Mouse (Mus musculus): ENCODE measurements around the gene Il10rb. TPM values are rescaled to one million over a fixed set of nuclear protein-coding genes. Genes with fewer than 3 reads are reported as not detected.

Il10rb gene
- 7.0 TPM in 2 replicates for polyA plus RNA-seq (2016; fragmentation: Nextera tagmentation; extraction: Ambion mirVana)

DNA sequence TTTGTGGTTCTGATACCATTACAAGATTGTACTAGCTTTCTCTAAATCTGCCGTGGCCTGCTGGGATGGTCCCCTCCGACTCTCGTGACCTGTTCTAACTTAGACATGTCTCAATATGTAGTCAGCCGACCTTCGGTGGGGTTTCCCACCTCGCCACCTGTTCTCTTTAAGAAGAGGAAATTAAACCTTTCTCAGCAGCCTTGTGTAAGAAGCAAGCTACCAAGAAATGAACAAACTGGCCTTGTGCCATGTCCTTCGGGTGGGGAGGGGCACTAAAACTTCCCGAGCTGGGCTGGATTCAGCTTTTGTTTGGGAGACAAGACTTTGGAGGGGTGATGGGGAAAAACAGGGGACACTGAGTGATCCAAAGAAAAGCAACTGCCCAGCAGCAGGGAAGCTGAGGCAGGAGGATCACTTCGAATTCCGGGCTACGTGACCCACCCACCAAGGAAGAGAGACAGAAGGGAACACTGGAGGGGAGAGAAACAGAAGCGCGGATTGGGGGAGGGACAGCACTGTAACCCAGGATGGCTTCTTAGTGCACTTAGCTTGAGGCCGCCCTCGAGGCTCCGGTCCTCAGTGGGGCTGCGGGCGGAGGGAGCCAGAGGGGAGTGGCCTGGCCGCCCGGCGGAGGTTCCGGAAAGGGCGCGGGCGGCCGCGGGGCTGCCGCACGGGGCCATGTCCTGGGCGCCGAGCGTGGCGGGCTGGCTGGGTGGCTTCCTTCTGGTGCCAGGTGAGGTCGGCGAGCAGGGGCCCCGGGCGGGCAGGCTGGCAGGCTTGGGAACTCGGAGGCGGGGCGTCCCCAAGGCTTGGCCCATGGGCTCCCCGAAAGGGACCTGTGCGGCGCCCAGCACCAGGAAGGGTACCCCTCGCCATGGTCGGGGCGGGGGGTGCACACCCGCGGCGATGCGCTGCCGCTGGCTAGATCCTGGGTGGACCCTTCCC lies at the start of gene Il10rb:
Gene Il10rb, plus strand, starts transcription at position 525 of the 945 bp plus-strand sequence.
- DNase-seq (ENCODE audit: low spot score), result peak; percentile 72
- H3K36me3 ChIP-seq, result peaks cover 27% of the 10 kb centered on the region
- no peaks in the 10 kb centered on the region for H3K27me3 ChIP-seq (ENCODE audit: low read depth, poor library complexity, severe bottlenecking)
- H3K9me3 ChIP-seq (replicated peaks), result no peaks in the 10 kb centered on the region
- H3K4me3 ChIP-seq, result peak within 1 kb of the TSS; percentile 79
- H3K4me1 ChIP-seq, result peaks cover 26% of the 10 kb centered on the region
- peak within 1 kb of the TSS; percentile 85 for H3K27ac ChIP-seq
- WGBS, result 7% methylated on average over 51 of the region's 51 CpGs

DNA sequence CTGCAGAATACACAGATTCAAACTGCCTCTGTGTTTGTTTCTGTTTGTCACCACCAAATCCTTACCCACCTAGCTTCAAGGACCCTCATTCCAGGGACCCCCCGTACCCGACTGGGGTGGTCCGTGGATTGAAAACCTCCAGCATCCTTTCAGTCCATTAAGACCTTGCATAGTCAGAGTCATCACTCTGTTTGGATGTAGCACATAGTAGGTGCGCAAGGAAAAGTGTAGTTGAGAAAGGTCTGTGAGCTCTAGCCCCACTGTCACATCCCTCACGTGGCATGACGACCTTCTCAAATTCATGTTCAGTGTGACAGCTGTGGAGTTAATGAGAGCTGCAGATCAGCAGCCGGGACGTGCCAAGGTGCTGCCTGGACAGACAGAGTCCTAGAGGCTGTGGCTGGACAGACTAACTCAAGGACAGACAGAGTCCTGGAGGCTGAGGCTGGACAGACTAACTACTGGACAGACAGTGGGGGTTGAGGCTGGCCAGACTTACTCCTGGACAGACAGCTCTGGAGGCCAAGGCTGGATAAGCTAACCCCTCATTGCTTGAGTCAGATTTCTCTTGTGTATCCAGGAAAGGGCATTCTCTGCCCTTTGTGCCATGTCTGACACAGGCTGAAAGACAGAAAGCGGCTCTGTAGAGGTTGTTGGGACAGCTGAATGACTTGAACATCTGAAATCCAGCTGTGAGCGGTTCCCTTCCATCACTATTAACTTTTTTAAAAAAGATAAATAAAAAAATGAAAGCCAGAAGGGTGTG lies 49.0 kb upstream of the Il10rb start:
- WGBS, result 82% methylated on average over 10 of the region's 10 CpGs
- Histone ChIP-seq H3K36me3 (no peaks in the 10 kb centered on the region), H3K9me3 (replicated peaks) (no peaks in the 10 kb centered on the region), H3K27me3 (ENCODE audit: low read depth, poor library complexity, severe bottlenecking) (peaks cover 14% of the 10 kb centered on the region), H3K27ac (no peak overlapping the region), H3K4me1 (peaks cover 1% of the 10 kb centered on the region), H3K4me3 (no peak overlapping the region)
- DNase-seq (ENCODE audit: low spot score), result no peak

DNA sequence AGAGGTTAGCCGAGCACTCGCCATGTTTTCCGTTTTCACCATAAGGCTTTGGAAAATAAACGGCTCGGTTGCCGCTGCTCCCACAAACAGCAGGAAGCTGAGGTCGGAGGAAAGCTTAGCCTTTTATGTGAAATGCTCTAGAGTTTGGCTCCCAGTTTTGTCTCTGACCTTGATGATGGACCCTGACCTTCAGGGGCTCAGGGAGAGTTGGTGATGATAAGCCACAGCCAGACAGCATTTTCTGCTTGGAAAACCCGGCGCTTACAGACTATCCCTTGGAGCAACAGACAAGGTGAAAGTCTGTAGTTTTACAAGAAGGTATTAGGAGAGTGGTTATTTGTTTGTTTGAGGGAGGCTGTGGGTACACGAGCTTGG lies 48.5 kb upstream of the Il10rb start:
- Histone ChIP-seq H3K27me3 (ENCODE audit: low read depth, poor library complexity, severe bottlenecking) (peaks cover 13% of the 10 kb centered on the region), H3K4me3 (no peak overlapping the region), H3K36me3 (no peaks in the 10 kb centered on the region), H3K4me1 (peaks cover 5% of the 10 kb centered on the region), H3K27ac (no peak overlapping the region), H3K9me3 (replicated peaks) (no peaks in the 10 kb centered on the region)
- 63% methylated on average over 10 of the region's 10 CpGs for WGBS
- DNase-seq (ENCODE audit: low spot score), result no peak

DNA sequence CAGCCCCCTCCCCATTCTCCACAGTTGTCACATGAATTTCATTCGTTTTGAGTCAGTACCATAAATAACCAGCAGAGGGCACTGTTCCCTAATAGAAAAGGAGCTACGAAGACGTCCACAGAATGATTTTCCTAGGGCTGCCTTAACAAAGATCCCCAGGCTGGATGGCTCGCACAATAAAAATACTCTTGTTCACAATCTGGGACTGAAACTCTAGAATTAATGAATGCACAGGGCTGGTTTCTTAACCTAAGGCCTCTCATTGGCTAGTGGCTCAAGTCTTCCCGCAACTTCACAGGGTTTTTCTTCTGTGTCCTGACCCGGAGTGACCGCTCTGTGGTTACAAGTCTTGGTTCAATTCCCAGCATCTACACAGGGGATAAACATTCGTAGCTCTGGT lies 47.4 kb upstream of the Il10rb start:
- Histone ChIP-seq H3K4me3 (no peak overlapping the region), H3K27me3 (ENCODE audit: low read depth, poor library complexity, severe bottlenecking) (peaks cover 3% of the 10 kb centered on the region; the same call in 1 of the 2 replicates), H3K27ac (no peak overlapping the region), H3K9me3 (replicated peaks) (no peaks in the 10 kb centered on the region), H3K4me1 (peaks cover 5% of the 10 kb centered on the region), H3K36me3 (no peaks in the 10 kb centered on the region)
- 44% methylated on average over 8 of the region's 8 CpGs for WGBS
- peak; percentile 31 for DNase-seq (ENCODE audit: low spot score)

DNA sequence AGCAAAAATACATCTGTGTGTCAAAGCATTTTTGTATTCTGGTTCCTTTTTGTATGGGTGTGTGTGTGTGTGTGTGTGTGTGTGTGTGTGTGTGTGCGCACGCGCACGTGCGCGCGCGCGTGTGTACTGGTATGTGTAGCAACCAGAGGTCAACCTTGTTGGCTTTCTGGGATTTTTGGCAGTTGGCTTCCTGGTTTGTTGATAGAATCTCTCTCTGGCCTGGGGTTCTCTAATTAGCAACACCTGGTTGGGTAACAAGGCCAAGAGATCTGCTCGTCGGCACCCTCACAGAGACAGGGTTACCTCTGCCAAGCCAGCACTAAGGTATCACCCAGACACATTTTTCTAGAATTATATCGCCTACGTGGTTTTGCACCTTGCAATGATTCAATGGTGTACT lies 46.4 kb upstream of the Il10rb start:
- no peak overlapping the region for H3K27ac ChIP-seq
- H3K4me1 ChIP-seq, result peaks cover 5% of the 10 kb centered on the region
- no peaks in the 10 kb centered on the region for H3K36me3 ChIP-seq
- no peak for DNase-seq (ENCODE audit: low spot score)
- no peak overlapping the region for H3K4me3 ChIP-seq
- 92% methylated on average over 13 of the region's 13 CpGs for WGBS
- no peaks in the 10 kb centered on the region for H3K9me3 ChIP-seq (replicated peaks)
- no peaks in the 10 kb centered on the region for H3K27me3 ChIP-seq (ENCODE audit: low read depth, poor library complexity, severe bottlenecking)

DNA sequence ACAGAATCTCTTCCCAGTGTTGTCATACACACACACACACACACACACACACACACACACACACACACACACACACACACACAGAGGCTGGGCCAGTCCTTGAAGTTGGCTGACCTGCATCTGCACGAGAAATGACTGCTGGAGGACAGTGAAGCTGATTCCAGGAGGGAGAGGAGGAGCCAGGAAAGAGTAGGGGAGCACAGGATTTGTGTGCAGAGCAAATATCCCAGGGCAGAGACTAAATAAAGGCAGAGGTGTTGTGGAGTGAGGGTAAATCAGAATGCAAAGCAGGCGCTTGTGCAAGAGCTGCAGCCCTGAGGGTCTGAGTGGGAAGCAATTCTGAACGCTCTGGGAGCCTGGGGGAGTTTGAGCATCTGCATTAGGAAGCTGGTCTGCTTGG lies 45.8 kb upstream of the Il10rb start:
- Histone ChIP-seq H3K4me1 (peaks cover 5% of the 10 kb centered on the region), H3K27me3 (ENCODE audit: low read depth, poor library complexity, severe bottlenecking) (no peaks in the 10 kb centered on the region), H3K4me3 (no peak overlapping the region), H3K36me3 (no peaks in the 10 kb centered on the region), H3K9me3 (replicated peaks) (no peaks in the 10 kb centered on the region), H3K27ac (no peak overlapping the region)
- DNase-seq (ENCODE audit: low spot score), result no peak
- 79% methylated on average over 3 of the region's 3 CpGs for WGBS

DNA sequence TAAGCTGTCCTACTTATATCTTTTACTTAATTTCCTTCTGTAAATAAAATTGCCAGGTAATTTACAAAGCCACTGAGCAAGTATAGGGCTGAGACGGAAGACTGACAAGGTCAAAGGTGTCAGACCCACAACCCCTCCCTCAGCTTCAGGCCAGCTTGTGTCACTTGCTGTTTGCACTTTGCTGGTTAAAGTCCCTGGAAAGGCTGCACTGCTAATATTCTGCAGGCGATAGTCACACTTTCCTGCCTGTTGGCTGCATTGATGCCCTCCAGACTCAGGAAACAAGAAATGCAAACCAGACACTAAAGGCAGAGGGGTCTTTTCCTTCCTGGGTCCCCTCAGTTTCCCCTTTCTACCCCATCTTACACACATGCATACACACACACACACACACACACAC lies 44.0 kb upstream of the Il10rb start:
- H3K4me3 ChIP-seq, result no peak overlapping the region

DNA sequence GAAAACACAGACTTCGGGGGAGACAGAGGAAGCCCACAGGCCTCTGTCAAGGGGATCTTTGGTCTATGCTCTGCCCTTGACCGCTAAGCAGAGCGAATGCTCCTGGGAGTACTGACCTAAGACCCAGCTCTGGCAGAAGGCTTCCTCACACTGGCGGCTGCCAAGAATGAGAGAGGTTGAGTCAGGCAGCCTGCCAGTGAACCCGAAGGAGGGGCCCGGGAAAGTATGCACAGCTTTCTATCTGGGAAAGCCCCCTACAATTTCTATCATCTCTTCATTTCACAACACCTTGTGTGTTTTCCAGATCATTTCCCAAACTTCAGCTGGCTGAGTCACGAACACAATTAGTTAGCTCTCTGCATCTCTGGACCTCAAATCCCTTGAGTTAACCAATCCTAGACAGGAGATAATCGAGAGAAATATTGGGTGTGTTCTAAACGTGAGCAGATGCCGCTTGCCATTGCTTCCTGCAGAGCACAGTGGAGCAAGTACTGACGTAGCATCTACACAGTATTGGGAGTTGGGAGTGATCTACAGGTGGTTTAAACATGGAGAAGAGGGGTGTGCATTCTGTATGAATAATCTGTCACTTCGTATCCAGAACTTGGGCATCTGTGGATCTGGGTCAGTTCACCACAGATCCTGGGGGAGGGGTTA lies 43.2 kb upstream of the Il10rb start:
- H3K27ac ChIP-seq, result no peak overlapping the region
- no peak overlapping the region for H3K4me3 ChIP-seq
- 74% methylated on average over 12 of the region's 12 CpGs for WGBS
- H3K9me3 ChIP-seq (replicated peaks), result no peaks in the 10 kb centered on the region
- H3K4me1 ChIP-seq, result peaks cover 5% of the 10 kb centered on the region
- H3K27me3 ChIP-seq (ENCODE audit: low read depth, poor library complexity, severe bottlenecking), result no peaks in the 10 kb centered on the region
- no peak for DNase-seq (ENCODE audit: low spot score)
- no peaks in the 10 kb centered on the region for H3K36me3 ChIP-seq

More for the DNA sequence above, 44.0 kb upstream of the Il10rb start:
- Histone ChIP-seq H3K27ac (no peak overlapping the region), H3K36me3 (no peaks in the 10 kb centered on the region), H3K27me3 (ENCODE audit: low read depth, poor library complexity, severe bottlenecking) (no peaks in the 10 kb centered on the region), H3K9me3 (replicated peaks) (no peaks in the 10 kb centered on the region), H3K4me1 (peaks cover 5% of the 10 kb centered on the region)
- WGBS, result 44% methylated on average over 2 of the region's 2 CpGs
- no peak for DNase-seq (ENCODE audit: low spot score)

DNA sequence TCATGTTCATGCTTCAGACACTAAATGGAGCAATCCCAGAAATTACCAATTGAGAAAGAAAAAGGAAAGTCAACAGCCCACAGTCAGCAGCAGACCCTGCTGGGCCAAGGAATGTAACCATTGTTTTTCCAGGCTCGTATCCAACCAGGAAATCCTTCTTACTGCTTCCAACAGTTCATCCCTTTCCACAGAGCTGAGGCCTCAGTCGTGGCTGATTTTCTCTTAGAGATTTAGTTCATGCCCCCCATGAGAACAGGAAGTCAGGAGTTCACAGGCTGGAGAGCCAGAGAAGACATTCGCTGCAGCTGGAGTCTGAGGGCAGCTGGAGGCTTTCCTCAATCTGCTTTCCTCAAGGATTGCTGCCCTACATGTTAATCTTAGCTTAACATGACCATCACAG lies 42.5 kb upstream of the Il10rb start:
- H3K27ac ChIP-seq, result no peak overlapping the region
- no peaks in the 10 kb centered on the region for H3K9me3 ChIP-seq (replicated peaks)
- DNase-seq (ENCODE audit: low spot score), result no peak
- H3K36me3 ChIP-seq, result no peaks in the 10 kb centered on the region
- peaks cover 5% of the 10 kb centered on the region for H3K4me1 ChIP-seq
- no peaks in the 10 kb centered on the region for H3K27me3 ChIP-seq (ENCODE audit: low read depth, poor library complexity, severe bottlenecking)
- 59% methylated on average over 3 of the region's 3 CpGs for WGBS
- H3K4me3 ChIP-seq, result no peak overlapping the region

DNA sequence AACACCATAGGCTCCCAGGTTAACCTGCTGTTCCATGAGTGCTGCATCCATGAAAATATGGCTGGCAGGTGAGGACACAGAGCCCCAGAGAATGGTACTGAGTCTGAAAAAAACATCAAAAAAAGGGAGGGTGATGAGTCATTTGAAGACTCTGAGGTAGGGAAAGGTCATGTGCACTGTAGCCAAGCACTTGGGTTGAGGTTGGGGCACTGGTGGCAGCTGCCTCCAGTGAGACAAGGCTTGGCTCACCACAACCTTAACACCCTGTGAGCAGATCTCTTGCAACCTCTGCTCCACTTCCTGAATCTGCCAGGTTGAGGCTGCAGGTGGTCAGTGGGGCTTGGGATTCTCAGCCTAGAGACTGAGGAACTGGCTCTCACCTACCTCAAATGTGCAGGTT lies 39.4 kb upstream of the Il10rb start:
- no peaks in the 10 kb centered on the region for H3K27me3 ChIP-seq (ENCODE audit: low read depth, poor library complexity, severe bottlenecking)
- no peak for DNase-seq (ENCODE audit: low spot score)
- no peak overlapping the region for H3K27ac ChIP-seq
- no peak overlapping the region for H3K4me3 ChIP-seq
- no peaks in the 10 kb centered on the region for H3K9me3 ChIP-seq (replicated peaks)
- H3K4me1 ChIP-seq, result peaks cover 5% of the 10 kb centered on the region
- H3K36me3 ChIP-seq, result no peaks in the 10 kb centered on the region

DNA sequence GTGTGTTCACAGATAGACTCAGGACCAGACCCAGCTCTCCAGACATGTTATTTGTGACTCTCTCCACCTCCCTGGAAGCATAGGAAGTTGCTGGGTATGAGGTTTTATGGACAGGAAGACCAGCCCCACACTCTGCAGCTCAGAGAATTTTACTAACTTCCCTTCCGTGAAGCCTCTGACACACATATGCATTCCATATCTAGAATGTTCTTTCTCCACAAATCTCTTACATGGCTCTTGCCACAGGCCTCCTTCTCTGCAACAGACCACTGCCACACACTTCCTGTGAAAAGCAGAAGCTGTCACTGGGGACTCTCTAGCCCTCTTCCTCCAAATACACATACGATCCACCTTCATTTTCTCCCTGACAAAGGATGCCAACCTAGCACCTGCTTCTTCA lies 38.9 kb upstream of the Il10rb start:
- no peaks in the 10 kb centered on the region for H3K36me3 ChIP-seq
- WGBS, result 90% methylated on average over 2 of the region's 2 CpGs
- H3K27ac ChIP-seq, result no peak overlapping the region
- H3K27me3 ChIP-seq (ENCODE audit: low read depth, poor library complexity, severe bottlenecking), result no peaks in the 10 kb centered on the region
- no peak overlapping the region for H3K4me3 ChIP-seq
- peaks cover 3% of the 10 kb centered on the region for H3K4me1 ChIP-seq
- no peak for DNase-seq (ENCODE audit: low spot score)
- H3K9me3 ChIP-seq (replicated peaks), result no peaks in the 10 kb centered on the region

DNA sequence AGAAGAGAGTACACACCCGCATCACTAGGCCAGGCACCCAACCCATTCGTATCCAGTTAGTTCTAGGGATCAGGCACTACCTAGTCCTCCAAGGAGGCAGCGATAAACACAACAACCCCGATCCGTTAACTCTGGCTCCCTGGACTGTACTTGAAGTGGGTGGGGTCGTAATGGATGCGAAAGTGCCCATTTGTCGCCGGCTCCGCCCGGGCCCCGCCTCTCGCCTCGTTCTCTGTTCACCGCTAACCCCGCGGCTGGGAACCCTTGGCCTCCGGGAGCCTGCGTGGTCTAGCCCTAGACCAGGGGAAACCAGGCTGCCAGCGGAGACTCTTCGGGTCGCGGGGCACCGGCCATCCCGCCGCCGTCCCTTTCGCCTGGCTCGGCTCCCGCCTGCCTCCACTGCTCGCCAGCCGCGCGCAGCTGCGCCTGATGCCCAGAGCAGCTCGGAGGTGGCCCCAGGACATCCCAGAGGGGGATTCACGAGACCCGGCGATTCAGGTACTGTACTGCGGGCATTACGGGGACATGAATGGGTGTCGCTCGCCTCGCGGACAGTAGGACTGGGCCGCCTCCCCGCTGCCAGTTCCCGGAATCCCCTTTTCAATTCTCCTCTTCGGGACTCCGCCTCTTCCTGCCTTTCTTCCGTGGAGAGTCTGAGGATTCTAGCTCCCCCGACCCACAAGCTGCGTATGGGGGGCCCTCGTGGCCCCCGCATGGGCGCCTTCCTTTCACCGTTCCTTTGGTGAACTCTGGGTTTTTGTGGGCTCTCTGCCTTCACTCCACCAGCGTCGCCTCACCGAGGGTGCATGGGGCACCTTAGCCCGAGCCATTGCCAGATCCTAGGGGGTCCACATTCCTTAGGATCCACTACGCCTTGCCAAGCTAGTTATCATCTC lies 33.1 kb upstream of the Il10rb start, which contains the start of gene Ifnar2:
Gene Ifnar2, plus strand, starts transcription at position 207 of the 896 bp plus-strand sequence.
- WGBS, result under 1% methylated on average over 62 of the region's 62 CpGs
- H3K4me3 ChIP-seq, result peak within 1 kb of the TSS; percentile 84
- peaks cover 25% of the 10 kb centered on the region for H3K36me3 ChIP-seq
- H3K4me1 ChIP-seq, result peaks cover 15% of the 10 kb centered on the region
- no peaks in the 10 kb centered on the region for H3K9me3 ChIP-seq (replicated peaks)
- DNase-seq (ENCODE audit: low spot score), result peak; percentile 84
- H3K27ac ChIP-seq, result peak within 1 kb of the TSS; percentile 96
- H3K27me3 ChIP-seq (ENCODE audit: low read depth, poor library complexity, severe bottlenecking), result no peaks in the 10 kb centered on the region

Data from limb, embryonic 10.5 days (tissue).